Comparison of ENCODE assay signal across 8 mouse cellular contexts in the genomic region with DNA sequence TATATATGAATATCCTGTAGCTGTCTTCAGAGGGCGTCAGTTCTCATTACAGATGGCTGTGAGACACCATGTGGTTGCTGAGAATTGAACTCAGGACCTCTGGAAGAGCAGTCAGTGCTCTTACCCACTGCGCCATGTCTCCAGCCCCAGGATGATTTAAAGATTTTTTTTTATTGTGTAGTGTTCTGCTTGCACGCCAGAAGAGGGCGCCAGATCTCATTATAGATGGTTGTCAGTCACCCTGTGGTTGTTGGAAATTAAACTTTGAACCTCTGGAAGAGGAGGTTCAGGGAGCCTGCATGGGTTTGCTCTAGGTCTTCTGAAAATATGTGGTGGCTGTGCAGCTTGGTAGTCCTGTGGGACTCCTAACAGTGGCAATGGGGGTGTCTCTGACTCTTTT. TPM values are rescaled to one million over a fixed set of nuclear protein-coding genes. Genes with fewer than 3 reads are reported as not detected.
A peak's percentile ranks its signal among the peaks of the same experiment; 100 is the strongest.
DNase-seq lines count a peak whose midpoint lies in the region; ATAC-seq and TF ChIP-seq lines count a peak whose summit lies in the region.

No protein-coding gene starts in this region.

- ATAC-seq in megakaryocyte progenitor cell, adult 5-6 weeks (replicated peaks; ENCODE audit: poor library complexity): peak; percentile 78

- H3K36me3 ChIP-seq in ES-E14 (ENCODE audit: control insufficient read depth, insufficient read depth, low read length, poor library complexity, severe bottlenecking): no peaks in the 10 kb centered on the region

- TF ChIP-seq CTCF in layer of hippocampus, adult 2 months (conservative IDR thresholded peaks at IDR 0.05): peak; percentile 77

- DNase-seq in layer of hippocampus, adult 2 months (ENCODE audit: low spot score in 2 of 2): no peak
- DNase-seq in layer of hippocampus, postnatal 36 days: no peak
- DNase-seq in ES-E14 (ENCODE audit: low read depth, low spot score): peak; percentile 56
- peak; percentile 37 for DNase-seq in adrenal gland, postnatal 10 days
- peak; percentile 89 for DNase-seq in induced T-regulatory cell, adult 2 months (ENCODE audit: low read depth)
- DNase-seq in thymus, postnatal 14 days: peak; percentile 68
- DNase-seq in neural tube, embryonic 10.5 days (ENCODE audit: extremely low spot score, low spot score): no peak

- in situ Hi-C loops in ES-E14 (cut with MboI; ENCODE audit: low sequenced_read_pairs in 2 of 2, unreplicated experiment in 2 of 2): no loop called here

- H3K9me3 ChIP-seq in ES-E14 (ENCODE audit: control insufficient read depth, insufficient read depth, low read depth, low read length): no peaks in the 10 kb centered on the region

- no peak overlapping the region for H3K27ac ChIP-seq in layer of hippocampus, adult 2 months
- no peak overlapping the region for H3K27ac ChIP-seq in ES-E14 (ENCODE audit: insufficient read depth, low read depth, low read length, poor library complexity, severe bottlenecking)

- no peak overlapping the region for H3K9ac ChIP-seq in ES-E14 (ENCODE audit: insufficient read depth, low read depth, low read length, poor library complexity, severe bottlenecking)

- H3K4me1 ChIP-seq in ES-E14 (ENCODE audit: control insufficient read depth in 2 of 2, insufficient read depth in 2 of 2, low read length in 2 of 2, poor library complexity in 1 of 2): no peaks in the 10 kb centered on the region; a peak in 1 of 4 replicates

- H3K4me3 ChIP-seq in layer of hippocampus, adult 2 months: no peak overlapping the region
- no peak overlapping the region for H3K4me3 ChIP-seq in ES-E14 (ENCODE audit: insufficient read depth in 1 of 2, low read depth in 1 of 2, low read length in 2 of 2, poor library complexity in 1 of 2, severe bottlenecking in 1 of 2)

TF ChIP-seq in ES-E14, 5 proteins besides CTCF, POLR2A, EP300 and RAD21:
- TF ChIP-seq ZNF384 (IDR thresholded peaks at IDR 0.05; ENCODE audit: low read depth, low read length): peak; percentile 94
- no peak for TF ChIP-seq ZC3H11A (IDR thresholded peaks at IDR 0.05; ENCODE audit: borderline replicate concordance, low read depth, low read length)

RNA-seq across cellular contexts. Expression of a gene that starts 5.4 kb away (rescaled TPM):
- 100 to 1,000 TPM; 170 to 193 TPM for total RNA-seq in layer of hippocampus, adult 2 months (2021)
- 100 to 1,000 TPM; 219 to 255 TPM for total RNA-seq in layer of hippocampus, postnatal 36 days (2021)
- total RNA-seq in ES-E14 (2012; rRNA removed): 209 and 251 TPM in 2 replicates
- total RNA-seq in adrenal gland, postnatal 10 days (2021): 100 to 1,000 TPM; 285 to 303 TPM
- total RNA-seq in megakaryocyte progenitor cell, adult 5-6 weeks (2015): 499 and 555 TPM in 2 replicates
- total RNA-seq in megakaryocyte progenitor cell, adult 5-6 weeks (2017): 404 and 432 TPM in 2 replicates

RNA-seq across cellular contexts. Expression of a gene that starts 5.4 kb away (rescaled TPM):
- total RNA-seq in layer of hippocampus, adult 2 months (2021): 1 to 10 TPM; 5.3 TPM
- total RNA-seq in layer of hippocampus, postnatal 36 days (2021): 1 to 10 TPM; 5.7 to 6.4 TPM
- 3.3 and 3.7 TPM in 2 replicates for total RNA-seq in ES-E14 (2012; rRNA removed)
- total RNA-seq in adrenal gland, postnatal 10 days (2021): 1 to 10 TPM; 2.2 to 4.3 TPM
- total RNA-seq in megakaryocyte progenitor cell, adult 5-6 weeks (2015): 1.2 and 2.1 TPM in 2 replicates
- total RNA-seq in megakaryocyte progenitor cell, adult 5-6 weeks (2017): 0.62 and 1.8 TPM in 2 replicates

RNA-seq across cellular contexts. Expression of a gene that starts 21.2 kb away (rescaled TPM):
- under 1 TPM; 0.46 to 0.69 TPM for total RNA-seq in layer of hippocampus, adult 2 months (2021)
- total RNA-seq in layer of hippocampus, postnatal 36 days (2021): 1 to 10 TPM in 1 of 2 experiments, under 1 TPM in 1; 0.63 to 1.5 TPM
- 0.09 TPM in 1 of 2 replicates, not detected in the other for total RNA-seq in ES-E14 (2012; rRNA removed)
- not detected for total RNA-seq in adrenal gland, postnatal 10 days (2021)
- total RNA-seq in megakaryocyte progenitor cell, adult 5-6 weeks (2015): not detected in 2 replicates
- total RNA-seq in megakaryocyte progenitor cell, adult 5-6 weeks (2017): not detected in 2 replicates

RNA-seq across cellular contexts. Expression of a gene that starts 35.9 kb away (rescaled TPM):
- total RNA-seq in layer of hippocampus, adult 2 months (2021): not detected
- not detected for total RNA-seq in layer of hippocampus, postnatal 36 days (2021)
- total RNA-seq in ES-E14 (2012; rRNA removed): 7.5 and 16.5 TPM in 2 replicates
- under 1 TPM; 0.18 to 0.66 TPM for total RNA-seq in adrenal gland, postnatal 10 days (2021)
- 0.39 and 0.42 TPM in 2 replicates for total RNA-seq in megakaryocyte progenitor cell, adult 5-6 weeks (2015)
- not detected in 2 replicates for total RNA-seq in megakaryocyte progenitor cell, adult 5-6 weeks (2017)

RNA-seq across cellular contexts. Expression of a gene that starts 40.8 kb away (rescaled TPM):
- total RNA-seq in layer of hippocampus, adult 2 months (2021): 100 to 1,000 TPM; 146 to 155 TPM
- total RNA-seq in layer of hippocampus, postnatal 36 days (2021): 100 to 1,000 TPM; 157 to 175 TPM
- 428 and 459 TPM in 2 replicates for total RNA-seq in ES-E14 (2012; rRNA removed)
- total RNA-seq in adrenal gland, postnatal 10 days (2021): 100 to 1,000 TPM; 346 to 350 TPM
- total RNA-seq in megakaryocyte progenitor cell, adult 5-6 weeks (2015): 273 and 317 TPM in 2 replicates
- 230 and 255 TPM in 2 replicates for total RNA-seq in megakaryocyte progenitor cell, adult 5-6 weeks (2017)

Comparison
In these comparisons a context has a peak if more than half of its experiments do, and no peak if none do; other contexts are left out.
1. DNase-seq: peak in ES-E14 (single experiment), adrenal gland, postnatal 10 days (single experiment), induced T-regulatory cell, adult 2 months (single experiment) and thymus, postnatal 14 days (single experiment); none in layer of hippocampus, adult 2 months (0 of 2), layer of hippocampus, postnatal 36 days (0 of 2) and neural tube, embryonic 10.5 days (single experiment).